Mouse (Mus musculus) stomach, postnatal 0 days (tissue): Measurements from ENCODE around the gene Rps12. TPM values are rescaled to one million over a fixed set of nuclear protein-coding genes. Genes with fewer than 3 reads are reported as not detected.

Experiments used
- ATAC-seq: fragments of 200-750 bp; cut with Nextera tagmentation; 2 replicates; pipeline ENCODE4 v1.8.0; 2017; ENCODE audit not compliant: low FRiP score, low TSS enrichment
- DNase-seq: peaks from one replicate; pipeline ENCODE4 v3.0.0-alpha.2; 2016; ENCODE audit warnings: low spot score
- H3K27ac ChIP-seq: fragments of 300-500 bp; sonication (generic); replicated peaks from 2 replicates; pipeline ENCODE4 v1.5.1; 2014; ENCODE audit warnings: mild to moderate bottlenecking, control low read depth
- H3K27me3 ChIP-seq: fragments of 300-500 bp; sonication (generic); 2 replicates; pipeline ENCODE4 v1.6.1; 2014; ENCODE audit warnings: low read length; ENCODE audit not compliant: control insufficient read depth, insufficient read depth
- H3K36me3 ChIP-seq: fragments of 300-500 bp; sonication (generic); 2 replicates; pipeline ENCODE4 v1.6.1; 2014; ENCODE audit warnings: low read length, mixed read lengths; ENCODE audit not compliant: control insufficient read depth, insufficient read depth
- H3K4me1 ChIP-seq: fragments of 300-500 bp; sonication (generic); replicated peaks from 2 replicates; pipeline ENCODE4 v1.6.1; 2014; ENCODE audit warnings: antibody characterized with exemption; ENCODE audit not compliant: control insufficient read depth, insufficient read depth
- H3K4me2 ChIP-seq: fragments of 300-500 bp; sonication (generic); replicated peaks from 2 replicates; pipeline ENCODE4 v1.6.1; 2014; ENCODE audit warnings: low read depth, mild to moderate bottlenecking, control low read depth, moderate library complexity
- H3K4me3 ChIP-seq: fragments of 300-500 bp; sonication (generic); 2 replicates; pipeline ENCODE4 v1.5.1; 2014; ENCODE audit warnings: low read depth, low read length, control low read depth
- H3K9ac ChIP-seq: fragments of 300-500 bp; sonication (generic); 2 replicates; pipeline ENCODE4 v1.6.1; 2014; ENCODE audit warnings: mild to moderate bottlenecking, low read length, control low read depth, mixed read lengths
- H3K9me3 ChIP-seq: fragments of 300-500 bp; sonication (generic); 2 replicates; pipeline ENCODE4 v1.6.1; 2016; ENCODE audit warnings: low read length; ENCODE audit not compliant: control insufficient read depth
- CTCF ChIP-seq: IDR thresholded peaks from 2 replicates; pipeline ENCODE4 v1.5.1; 2016; ENCODE audit warnings: antibody characterized with exemption, low read depth, mild to moderate bottlenecking, moderate library complexity
- EP300 ChIP-seq: optimal IDR thresholded peaks from 2 replicates; pipeline ENCODE3; 2016; ENCODE audit warnings: antibody characterized with exemption
- WGBS: fragments of 180-500 bp; shearing (Covaris S2); extraction: QIAGEN DNeasy Blood & Tissue Kit; methylation state at CpG from one replicate; pipeline ENCODE4 v1.1.7; 2014; 5-methylcytosine and 5-hydroxymethylcytosine counted together
- polyA plus RNA-seq: library from polyadenylated mRNA; unstranded; fragments of >200 nt; fragmentation: Nextera tagmentation; extraction: Ambion mirVana; gene quantifications from 2 replicates; pipeline ENCODE4 v1.2.1, GENCODE M21; 2015

Gene Rps12
- 176 and 215 TPM in 2 replicates for polyA plus RNA-seq

- Histone ChIP-seq H3K27ac (peak within 1 kb of the TSS; percentile 88), H3K36me3 (peaks cover 9% of the 10 kb centered on the region; the same call in 1 of the 2 replicates), H3K4me2 (peak within 1 kb of the TSS; percentile 74), H3K4me3 (peak within 1 kb of the TSS; percentile 68), H3K27me3 (no peaks in the 10 kb centered on the region), H3K9ac (peak within 1 kb of the TSS; percentile 77), H3K9me3 (no peaks in the 10 kb centered on the region), H3K4me1 (no peaks in the 10 kb centered on the region)
- WGBS = under 1% methylated on average over 51 of the region's 51 CpGs
- TF ChIP-seq CTCF = peak; percentile 29; the same call in 1 of the 2 replicates
- peak; percentile 75 for TF ChIP-seq EP300
- ATAC-seq (peak; percentile 98), DNase-seq (peak; percentile 99)
Measured at GRCm38 (mm10) chr10:23787062-23787821, at the start of gene Rps12. Rps12 (minus strand) TSS chr10:23787275.

DNA sequence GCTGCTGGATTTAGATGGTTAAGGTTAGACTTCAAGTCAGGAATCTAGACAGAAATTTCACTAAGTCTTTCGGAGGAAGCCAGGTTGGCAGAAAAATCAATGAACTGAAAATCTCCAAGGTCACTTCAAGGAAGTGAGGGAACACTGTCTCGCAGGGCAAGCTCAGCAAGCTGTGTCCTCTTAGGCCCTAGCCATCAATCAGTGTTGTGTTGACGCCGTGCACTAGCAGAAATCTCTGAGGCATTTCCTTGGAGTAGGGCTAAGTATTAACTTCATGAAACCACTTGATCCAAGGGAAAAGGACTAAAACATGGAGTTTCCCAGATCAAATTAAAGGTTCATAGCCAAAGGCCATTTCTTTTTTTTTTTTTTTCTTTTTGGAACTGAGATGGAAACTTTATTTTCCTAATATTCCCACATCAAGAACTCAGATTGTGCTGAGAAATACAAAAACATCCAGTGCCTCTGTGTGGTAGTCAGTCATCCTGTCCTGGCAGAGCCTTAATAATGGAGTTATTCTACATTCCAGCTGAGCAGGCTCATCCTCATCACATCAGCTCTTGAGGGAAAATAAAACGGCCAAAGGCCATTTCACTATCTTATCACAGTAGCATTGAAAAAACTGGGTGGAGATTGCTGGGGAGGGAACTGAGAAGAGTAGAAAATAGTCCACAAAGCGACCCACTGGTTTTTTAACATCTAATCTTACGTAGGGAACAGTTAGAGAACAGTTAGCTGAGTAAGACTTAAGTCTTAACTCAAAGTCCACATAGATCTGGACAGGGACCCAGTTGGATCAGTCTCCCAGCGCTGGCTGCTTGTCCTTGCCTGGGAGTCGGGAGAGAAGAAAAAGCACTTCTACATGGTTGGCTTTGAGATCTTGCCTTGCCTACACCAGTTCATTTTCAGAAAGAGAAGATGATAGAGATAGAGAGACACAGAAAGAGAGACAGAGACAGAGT, 49.2 kb upstream of the Rps12 start:
- Histone ChIP-seq H3K4me1 (no peaks in the 10 kb centered on the region), H3K36me3 (no peaks in the 10 kb centered on the region), H3K4me2 (no peak overlapping the region), H3K9ac (no peak overlapping the region), H3K9me3 (no peaks in the 10 kb centered on the region), H3K4me3 (no peak overlapping the region), H3K27me3 (no peaks in the 10 kb centered on the region), H3K27ac (no peak overlapping the region)
- 61% methylated on average over 9 of the region's 9 CpGs for WGBS
- no peak for ATAC-seq
- no peak for TF ChIP-seq CTCF
- no peak for TF ChIP-seq EP300
- no peak for DNase-seq

DNA sequence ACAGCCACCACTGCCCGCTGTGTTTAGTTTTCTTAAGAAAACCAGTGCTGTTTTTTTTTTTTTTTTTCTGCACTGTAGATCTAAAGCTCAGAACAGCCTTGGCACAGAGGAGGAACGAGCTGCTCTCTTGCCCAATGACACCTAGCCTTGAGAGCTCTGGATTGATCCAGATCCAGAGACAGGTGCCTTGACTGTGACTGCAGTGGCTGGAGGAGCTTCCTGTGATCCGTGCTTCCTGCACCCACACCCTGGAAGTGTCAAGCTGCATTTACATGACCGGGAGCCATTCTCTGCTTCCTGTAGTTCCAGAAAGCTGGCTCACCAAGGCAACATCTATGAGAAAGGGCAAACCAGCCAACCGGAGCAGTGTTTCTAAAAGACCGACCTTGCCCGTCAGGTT, 39.4 kb upstream of the Rps12 start:
- H3K9me3 ChIP-seq = no peaks in the 10 kb centered on the region
- H3K4me3 ChIP-seq = no peak overlapping the region
- H3K27ac ChIP-seq = no peak overlapping the region
- peaks cover 12% of the 10 kb centered on the region for H3K36me3 ChIP-seq
- no peak for TF ChIP-seq CTCF
- no peak for TF ChIP-seq EP300
- no peaks in the 10 kb centered on the region for H3K27me3 ChIP-seq
- DNase-seq (no peak), ATAC-seq (no peak)
- WGBS = 79% methylated on average over 7 of the region's 7 CpGs
- no peaks in the 10 kb centered on the region for H3K4me1 ChIP-seq
- H3K9ac ChIP-seq = no peak overlapping the region
- H3K4me2 ChIP-seq = no peak overlapping the region

DNA sequence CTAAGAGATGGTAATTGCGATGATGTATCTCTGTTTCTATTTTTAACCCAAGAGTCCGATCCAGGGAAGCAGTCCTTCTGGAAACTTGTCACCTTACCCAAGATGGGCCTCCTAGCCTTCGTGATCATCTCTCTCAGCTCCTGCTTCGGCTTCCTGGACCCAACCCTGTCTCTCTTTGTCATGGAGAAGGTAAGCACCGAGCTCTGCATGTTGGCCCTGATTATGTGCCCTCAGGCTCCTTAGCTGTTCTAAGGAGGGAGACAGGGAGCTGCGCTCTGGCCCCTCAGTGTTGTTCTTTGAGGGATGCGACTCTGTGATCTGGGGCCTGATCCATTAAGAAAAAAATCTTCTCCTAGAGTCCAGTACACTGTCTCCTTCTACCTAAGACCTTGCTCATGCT, 29.2 kb upstream of the Rps12 start:
- ATAC-seq = no peak
- H3K27me3 ChIP-seq = no peaks in the 10 kb centered on the region
- 84% methylated on average over 7 of the region's 7 CpGs for WGBS
- H3K4me1 ChIP-seq = no peaks in the 10 kb centered on the region
- no peak overlapping the region for H3K4me2 ChIP-seq
- H3K4me3 ChIP-seq = no peak overlapping the region
- no peak for TF ChIP-seq EP300
- TF ChIP-seq CTCF = no peak
- H3K9me3 ChIP-seq = no peaks in the 10 kb centered on the region
- DNase-seq = no peak
- H3K9ac ChIP-seq = no peak overlapping the region
- no peak overlapping the region for H3K27ac ChIP-seq
- peaks cover 8% of the 10 kb centered on the region; the same call in 1 of the 2 replicates for H3K36me3 ChIP-seq

DNA sequence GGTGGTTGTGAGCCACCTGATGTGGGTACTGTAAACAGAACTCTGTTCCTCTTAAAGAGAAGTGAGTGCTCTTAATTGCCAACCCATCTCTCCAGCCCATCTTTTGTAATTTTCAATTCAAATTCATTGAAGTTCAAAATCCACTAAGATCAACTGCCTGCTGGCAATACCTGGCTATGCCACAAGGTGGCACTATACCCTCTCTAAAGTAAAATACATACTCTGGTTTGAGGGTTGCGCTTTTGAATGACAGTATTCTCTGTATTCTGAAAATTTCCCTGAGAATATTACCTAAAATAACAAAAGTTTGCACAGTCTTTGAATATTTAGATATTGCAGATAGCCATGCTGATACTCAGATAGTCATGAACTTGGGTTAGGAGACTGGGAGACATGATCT, 28.1 kb upstream of the Rps12 start:
- H3K4me2 ChIP-seq = no peak overlapping the region
- ATAC-seq (no peak), DNase-seq (peak; percentile 72)
- H3K9ac ChIP-seq = no peak overlapping the region
- WGBS = 61% methylated on average over 1 of the region's 1 CpGs
- no peaks in the 10 kb centered on the region for H3K27me3 ChIP-seq
- peaks cover 8% of the 10 kb centered on the region; the same call in 1 of the 2 replicates for H3K36me3 ChIP-seq
- no peak for TF ChIP-seq EP300
- peak; percentile 90 for TF ChIP-seq CTCF
- no peak overlapping the region for H3K27ac ChIP-seq
- H3K4me3 ChIP-seq = no peak overlapping the region
- H3K4me1 ChIP-seq = no peaks in the 10 kb centered on the region
- H3K9me3 ChIP-seq = no peaks in the 10 kb centered on the region
